Mouse (Mus musculus) neural tube, embryonic 13.5 days (tissue): ENCODE data around the gene Hpcal4. TPM values are rescaled to one million over a fixed set of nuclear protein-coding genes. Genes with fewer than 3 reads are reported as not detected.

Experiments used
- ATAC-seq: fragments of 200-750 bp; cut with Nextera tagmentation; 2 replicates; pipeline ENCODE4 v1.8.0; 2017; ENCODE audit warnings: low read depth, mild to moderate bottlenecking, moderate TSS enrichment, moderate library complexity
- H3K27ac ChIP-seq: fragments of 300-500 bp; sonication (generic); replicated peaks from 2 replicates; pipeline ENCODE4 v1.5.1; 2015; ENCODE audit warnings: moderate library complexity, mild to moderate bottlenecking, inconsistent platforms
- H3K27me3 ChIP-seq: fragments of 300-500 bp; sonication (generic); 2 replicates; pipeline ENCODE4 v1.6.1; 2015; ENCODE audit warnings: mild to moderate bottlenecking, inconsistent platforms
- H3K36me3 ChIP-seq: fragments of 300-500 bp; sonication (generic); 2 replicates; pipeline ENCODE4 v1.6.1; 2015; ENCODE audit warnings: mild to moderate bottlenecking, inconsistent platforms
- H3K4me1 ChIP-seq: fragments of 300-500 bp; sonication (generic); replicated peaks from 2 replicates; pipeline ENCODE4 v1.6.1; 2015; ENCODE audit warnings: inconsistent platforms
- H3K4me2 ChIP-seq: fragments of 300-500 bp; sonication (generic); 2 replicates; pipeline ENCODE4 v1.6.1; 2015; ENCODE audit warnings: inconsistent platforms, mild to moderate bottlenecking, moderate library complexity
- H3K4me3 ChIP-seq: fragments of 300-500 bp; sonication (generic); 2 replicates; pipeline ENCODE4 v1.5.1; 2015; ENCODE audit warnings: mild to moderate bottlenecking, inconsistent platforms
- H3K9ac ChIP-seq: fragments of 300-500 bp; sonication (generic); 2 replicates; pipeline ENCODE4 v1.6.1; 2015; ENCODE audit warnings: moderate library complexity, mild to moderate bottlenecking, inconsistent platforms
- H3K9me3 ChIP-seq: fragments of 300-500 bp; sonication (generic); 2 replicates; pipeline ENCODE4 v1.6.1; 2016; ENCODE audit warnings: inconsistent platforms
- WGBS: fragments of 180-500 bp; shearing (Covaris S2); methylation state at CpG from one replicate; pipeline ENCODE4 v1.1.7; 2015; 5-methylcytosine and 5-hydroxymethylcytosine counted together
- polyA plus RNA-seq: library from polyadenylated mRNA; unstranded; fragments of >200 nt; fragmentation: Nextera tagmentation; extraction: Ambion mirVana; gene quantifications from 2 replicates; pipeline ENCODE4 v1.2.1, GENCODE M21; 2015

Hpcal4 gene
- polyA plus RNA-seq, 1 experiment from 2014 or later, result 11.2 TPM

DNA sequence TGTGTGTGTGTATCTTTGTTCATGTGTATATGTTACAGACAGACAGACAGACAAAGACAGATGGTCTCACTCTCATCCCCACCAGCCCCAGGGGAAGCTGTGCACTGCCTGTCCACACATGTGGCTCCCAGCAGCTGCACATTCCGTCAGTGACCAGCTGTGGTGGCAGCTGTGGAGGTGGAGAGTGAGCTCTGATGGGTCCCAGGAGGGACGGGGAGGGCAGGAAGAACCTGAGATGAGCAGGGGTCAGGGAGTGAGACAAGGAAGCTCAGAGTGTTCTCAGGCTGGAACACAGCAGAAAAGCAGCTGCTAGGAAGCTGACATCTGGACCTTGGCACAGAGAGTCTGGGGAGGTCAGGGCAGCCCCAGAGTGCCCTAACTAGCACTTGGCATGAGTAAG lies 45.2 kb downstream of the Hpcal4 start:
- Histone ChIP-seq H3K27me3 (peaks cover 19% of the 10 kb centered on the region), H3K4me2 (no peak overlapping the region), H3K9me3 (no peaks in the 10 kb centered on the region), H3K4me3 (no peak overlapping the region), H3K27ac (no peak overlapping the region), H3K9ac (no peak overlapping the region), H3K36me3 (no peaks in the 10 kb centered on the region), H3K4me1 (peaks cover 33% of the 10 kb centered on the region)
- WGBS, result 32% methylated on average over 2 of the region's 2 CpGs
- ATAC-seq, result no peak

DNA sequence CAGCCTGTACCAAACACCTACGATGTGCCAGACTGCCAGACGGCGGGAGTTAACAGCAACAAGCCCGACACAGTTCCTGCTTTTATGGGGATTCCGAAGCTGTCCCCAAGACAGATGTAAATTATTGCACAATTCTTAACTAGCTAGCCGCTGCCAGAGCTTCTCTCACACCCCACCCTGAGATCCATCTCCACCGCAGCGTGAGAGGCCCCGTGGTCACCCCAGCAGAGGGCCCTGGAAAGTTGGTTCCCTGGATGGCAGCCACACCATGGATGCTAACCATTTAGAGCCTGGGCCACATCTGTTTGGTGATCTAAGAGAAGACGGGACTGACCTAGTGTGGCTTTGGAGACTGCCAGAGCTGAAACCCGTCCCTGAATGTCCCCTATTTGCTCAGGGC lies 46.1 kb downstream of the Hpcal4 start:
- Histone ChIP-seq H3K27ac (no peak overlapping the region), H3K27me3 (peaks cover 28% of the 10 kb centered on the region), H3K9me3 (no peaks in the 10 kb centered on the region), H3K4me1 (peaks cover 41% of the 10 kb centered on the region), H3K9ac (no peak overlapping the region), H3K4me3 (no peak overlapping the region), H3K36me3 (no peaks in the 10 kb centered on the region), H3K4me2 (no peak overlapping the region)
- no peak for ATAC-seq
- WGBS, result 65% methylated on average over 11 of the region's 11 CpGs

DNA sequence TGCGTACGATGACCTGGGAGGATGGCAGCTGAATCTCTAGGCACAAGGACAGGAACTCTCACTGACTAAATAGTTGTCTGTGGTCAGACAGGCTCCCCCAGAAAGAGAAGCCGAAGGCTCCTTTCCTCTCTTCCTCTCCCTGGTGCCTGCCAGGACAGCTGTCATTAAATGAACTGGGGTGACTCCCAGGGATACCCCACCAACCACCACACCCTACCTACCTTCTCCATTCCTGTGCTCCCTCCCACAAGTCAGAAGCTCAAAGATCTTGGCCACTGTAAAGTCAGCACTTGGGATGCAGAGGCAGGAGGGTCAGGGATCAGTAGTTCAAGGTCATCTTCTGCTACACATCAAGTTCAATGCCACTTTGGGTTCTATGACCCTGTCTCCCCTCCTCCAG lies 49.8 kb downstream of the Hpcal4 start:
- Histone ChIP-seq H3K4me1 (peaks cover 40% of the 10 kb centered on the region), H3K9ac (no peak overlapping the region), H3K9me3 (no peaks in the 10 kb centered on the region), H3K27me3 (peaks cover 49% of the 10 kb centered on the region), H3K27ac (no peak overlapping the region), H3K36me3 (no peaks in the 10 kb centered on the region), H3K4me3 (no peak overlapping the region), H3K4me2 (0 out of 2 replicates have a peak overlapping the region, but pooled peaks have one; percentile 64)
- no peak for ATAC-seq
- WGBS, result 61% methylated on average over 3 of the region's 3 CpGs

DNA sequence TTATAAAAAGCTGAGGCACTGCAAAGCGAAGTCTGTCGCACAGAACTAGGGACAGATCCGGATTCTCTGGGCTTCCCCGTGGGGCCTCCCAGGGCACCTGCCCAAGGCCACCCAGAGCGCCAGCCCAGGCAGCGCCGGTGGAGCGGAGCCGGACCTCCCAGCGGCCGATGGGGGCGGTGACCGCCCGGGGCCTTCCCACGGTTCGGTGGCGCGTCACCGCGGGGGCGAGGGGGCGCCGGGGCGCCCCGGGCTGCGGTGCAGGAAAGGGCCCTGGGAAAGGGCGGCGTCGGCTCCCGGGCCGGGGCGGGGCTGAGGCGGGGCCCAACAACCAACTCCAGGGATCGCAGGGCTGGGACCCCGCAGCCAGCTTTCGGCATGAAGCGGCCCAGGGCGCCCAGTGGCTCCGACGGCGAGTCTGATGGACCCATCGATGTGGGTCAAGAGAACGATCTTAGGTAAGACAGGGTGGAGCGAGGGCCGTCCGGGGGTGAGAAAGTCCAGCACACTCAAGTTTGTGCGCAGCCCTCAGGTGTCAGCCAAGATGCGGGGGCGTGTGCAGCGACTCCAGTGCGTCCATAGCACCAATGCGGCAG lies 50.6 kb downstream of the Hpcal4 start, which contains the start of gene Heyl:
Heyl (plus strand) TSS at position 65 of the 593 bp plus-strand sequence.
- Histone ChIP-seq H3K27me3 (peaks cover 57% of the 10 kb centered on the region), H3K4me1 (peaks cover 36% of the 10 kb centered on the region), H3K36me3 (no peaks in the 10 kb centered on the region), H3K27ac (no peak within 1 kb of the TSS), H3K9me3 (no peaks in the 10 kb centered on the region), H3K4me2 (peak within 1 kb of the TSS; percentile 64), H3K4me3 (peak within 1 kb of the TSS; percentile 39), H3K9ac (peak within 1 kb of the TSS; percentile 63)
- ATAC-seq, result peak; percentile 29; the same call in 1 of the 2 replicates
- 2% methylated on average over 52 of the region's 52 CpGs for WGBS

DNA sequence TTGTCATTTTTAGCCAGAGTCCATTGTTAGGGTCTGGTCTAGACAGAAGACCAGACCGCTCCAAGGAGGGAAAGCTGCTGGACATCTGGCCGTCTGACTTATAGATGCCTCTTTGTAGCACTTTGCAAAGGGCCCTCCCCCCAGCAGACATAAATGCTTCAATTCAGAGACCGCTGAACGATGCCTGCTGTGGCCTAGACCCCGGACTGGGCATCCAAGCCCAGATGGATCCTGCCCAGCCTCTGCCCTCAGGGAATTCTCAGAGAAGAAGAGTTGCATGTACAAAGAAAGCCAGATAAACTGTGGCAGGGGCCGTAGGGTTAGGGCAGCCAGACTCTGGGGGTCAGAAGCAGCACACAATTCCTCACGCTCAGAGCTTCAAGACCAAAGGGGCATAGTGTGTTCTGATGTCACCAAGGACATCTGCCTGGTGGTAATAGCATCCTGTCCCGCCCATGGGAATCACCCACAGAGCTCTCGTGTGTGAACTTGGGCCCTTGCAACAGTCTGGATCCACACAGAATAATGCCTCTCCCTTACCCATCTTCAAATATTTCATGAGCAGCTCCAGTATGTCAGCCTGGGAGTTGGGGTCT lies 52.9 kb downstream of the Hpcal4 start:
- WGBS, result 31% methylated on average over 9 of the region's 9 CpGs
- Histone ChIP-seq H3K4me3 (peak overlapping the region; percentile 39), H3K27ac (peak overlapping the region; percentile 49), H3K27me3 (peaks cover 78% of the 10 kb centered on the region), H3K4me1 (peaks cover 44% of the 10 kb centered on the region), H3K36me3 (no peaks in the 10 kb centered on the region), H3K9ac (no peak overlapping the region), H3K4me2 (peak overlapping the region; percentile 64), H3K9me3 (no peaks in the 10 kb centered on the region)
- ATAC-seq, result no peak

DNA sequence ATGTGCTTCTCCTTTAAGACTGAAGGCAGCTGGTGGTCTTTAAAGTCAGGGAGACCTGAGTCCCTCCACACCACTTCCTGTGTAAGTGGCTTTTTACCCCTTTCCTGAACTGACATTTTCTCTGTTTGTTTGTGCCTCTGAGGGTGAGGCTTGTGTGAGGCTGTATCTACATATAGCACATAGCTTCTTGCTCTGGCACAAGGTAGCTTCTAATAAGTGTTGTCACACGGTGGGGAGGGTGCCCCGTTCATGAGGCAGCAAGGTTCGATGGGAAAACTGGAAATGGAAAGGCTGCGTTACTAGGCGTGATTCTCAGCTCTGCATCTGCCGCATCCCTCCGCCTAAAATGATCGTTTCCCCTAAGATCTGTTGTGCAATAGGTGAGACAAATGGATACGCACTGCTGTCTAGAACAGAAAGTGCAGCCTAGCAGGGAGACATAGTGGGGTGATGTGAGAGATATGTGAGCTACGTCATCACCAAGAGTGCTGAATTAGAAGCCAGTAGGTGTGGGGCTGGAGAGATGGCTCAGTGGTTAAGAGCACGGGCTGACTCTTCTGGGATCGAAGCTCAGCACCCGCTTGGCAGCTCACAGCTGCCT lies 53.5 kb downstream of the Hpcal4 start:
- H3K27me3 ChIP-seq, result peaks cover 76% of the 10 kb centered on the region
- 78% methylated on average over 13 of the region's 13 CpGs for WGBS

DNA sequence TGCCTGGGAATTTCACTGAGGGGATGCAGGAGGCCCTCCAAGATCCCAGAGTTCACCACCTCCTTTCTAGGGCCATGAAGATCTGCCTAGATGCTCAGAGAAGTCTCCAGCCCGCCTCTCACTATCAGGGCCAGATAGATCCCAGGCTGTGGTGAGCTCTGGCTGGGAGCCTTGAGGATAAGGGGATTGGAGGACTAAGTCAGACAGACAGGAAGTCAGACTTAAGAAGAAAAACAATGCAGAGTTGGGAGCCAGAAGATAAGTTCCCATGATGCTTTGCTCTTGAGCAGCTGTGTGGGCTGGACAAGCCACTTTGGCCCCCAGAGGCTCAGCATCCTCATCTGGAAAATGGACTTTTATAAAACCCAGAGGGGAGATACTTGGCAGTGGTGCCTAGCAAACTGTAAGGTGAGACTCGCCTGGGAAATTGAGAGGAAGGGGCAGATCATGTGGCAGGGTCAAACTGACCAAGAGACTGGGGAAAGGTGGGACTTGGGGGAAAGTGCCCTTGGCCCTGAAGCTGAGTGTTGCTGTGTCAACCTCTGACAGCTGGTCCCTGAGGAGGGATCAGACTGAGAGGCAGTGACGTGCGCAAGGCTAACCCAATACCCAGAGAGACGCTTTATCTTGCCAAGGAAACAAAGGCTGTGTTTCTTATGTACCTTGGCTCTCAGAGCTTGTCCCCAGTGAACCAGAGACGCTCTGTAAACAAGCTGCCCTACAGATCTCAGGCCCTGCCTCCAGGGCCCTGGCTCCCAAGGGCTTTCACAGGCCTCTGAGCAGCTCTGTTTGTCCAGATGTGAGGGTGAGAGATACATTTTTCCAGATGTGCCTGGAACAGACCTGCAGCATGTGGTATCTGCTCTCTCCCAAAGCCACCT lies 54.6 kb downstream of the Hpcal4 start:
- H3K27ac ChIP-seq, result no peak overlapping the region
- no peak overlapping the region for H3K9ac ChIP-seq
- H3K4me1 ChIP-seq, result peaks cover 44% of the 10 kb centered on the region
- WGBS, result 70% methylated on average over 6 of the region's 6 CpGs
- peaks cover 65% of the 10 kb centered on the region for H3K27me3 ChIP-seq
- H3K9me3 ChIP-seq, result no peaks in the 10 kb centered on the region
- H3K36me3 ChIP-seq, result no peaks in the 10 kb centered on the region
- no peak overlapping the region for H3K4me3 ChIP-seq
- ATAC-seq, result no peak
- H3K4me2 ChIP-seq, result peak overlapping the region; percentile 64

More for the DNA sequence above, 53.5 kb downstream of the Hpcal4 start:
- peak overlapping the region; percentile 64 for H3K4me2 ChIP-seq
- ATAC-seq, result no peak
- H3K27ac ChIP-seq, result peak overlapping the region; percentile 49; the same call in 1 of the 2 replicates
- H3K9me3 ChIP-seq, result no peaks in the 10 kb centered on the region
- peaks cover 44% of the 10 kb centered on the region for H3K4me1 ChIP-seq
- no peak overlapping the region for H3K9ac ChIP-seq
- H3K4me3 ChIP-seq, result peak overlapping the region; percentile 39
- H3K36me3 ChIP-seq, result no peaks in the 10 kb centered on the region

DNA sequence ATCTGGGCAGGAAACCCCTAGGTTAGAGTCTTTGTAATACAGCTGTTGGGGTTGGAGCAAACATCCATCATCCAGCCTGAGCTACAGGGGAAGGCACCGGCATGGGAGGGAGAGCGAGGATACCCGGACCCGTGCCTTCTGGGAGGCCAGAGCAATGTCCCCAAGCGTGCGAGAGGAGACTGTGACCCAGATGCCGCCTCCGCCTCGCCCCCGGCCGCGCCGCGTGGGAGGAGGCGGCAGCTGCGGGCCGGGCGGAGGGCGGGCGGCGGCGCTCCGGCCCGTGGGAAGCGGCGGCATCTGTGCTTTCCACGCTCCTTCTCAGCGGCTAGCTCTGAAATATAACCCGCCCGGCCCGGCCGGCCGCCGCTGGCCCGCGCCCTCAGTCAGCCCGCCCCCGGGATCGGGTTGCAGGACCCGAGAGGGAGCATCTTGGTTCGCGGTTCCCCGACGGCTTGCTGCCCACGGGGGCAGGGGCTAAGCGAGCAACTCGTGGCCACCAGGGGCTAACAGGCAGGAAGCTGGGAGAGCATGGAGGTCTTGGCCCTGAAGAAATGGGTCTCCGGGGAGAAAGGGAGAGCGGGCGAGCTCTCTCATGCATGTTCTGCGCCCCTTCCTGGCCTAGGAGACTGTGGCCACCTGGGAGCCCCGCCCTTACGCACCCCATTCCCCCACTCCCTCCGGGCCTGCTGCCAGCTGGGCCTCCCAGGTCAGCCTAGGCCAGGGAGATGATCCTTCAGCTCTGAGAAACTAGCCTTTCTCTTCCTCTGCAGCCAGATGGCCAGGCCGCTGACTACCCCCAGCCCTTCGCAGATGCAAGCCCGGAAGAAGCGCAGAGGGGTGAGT lies 56.6 kb downstream of the Hpcal4 start:
- ATAC-seq, result peak; percentile 63; the same call in 1 of the 2 replicates
- Histone ChIP-seq H3K27me3 (peaks cover 46% of the 10 kb centered on the region), H3K4me3 (peak overlapping the region; percentile 34), H3K27ac (peak overlapping the region; percentile 62), H3K4me2 (peak overlapping the region; percentile 60), H3K9ac (peak overlapping the region; percentile 64), H3K9me3 (no peaks in the 10 kb centered on the region), H3K36me3 (no peaks in the 10 kb centered on the region), H3K4me1 (peaks cover 32% of the 10 kb centered on the region)
- 3% methylated on average over 57 of the region's 58 CpGs for WGBS

Other genes with a start within 250 kb of the Hpcal4 start
- gene Mfsd2a, start 222.0 kb upstream of the Hpcal4 start, polyA plus RNA-seq, result 30.2 and 30.3 TPM in 2 replicates
- gene Mycl, start 187.6 kb upstream of the Hpcal4 start, polyA plus RNA-seq, result 59.6 and 61.3 TPM in 2 replicates
- 23.0 and 27.2 TPM in 2 replicates for gene Trit1, start 166.6 kb upstream of the Hpcal4 start, polyA plus RNA-seq
- 0.14 and 0.18 TPM in 2 replicates for gene Bmp8b, start 78.1 kb upstream of the Hpcal4 start, polyA plus RNA-seq
- gene Oxct2b, start 67.0 kb upstream of the Hpcal4 start, polyA plus RNA-seq, result 0.45 TPM in 1 of 2 replicates, not detected in the other
- 61.8 and 62.7 TPM in 2 replicates for gene Ppie, start 43.3 kb upstream of the Hpcal4 start, polyA plus RNA-seq
- gene Nt5c1a, start 18.3 kb downstream of the Hpcal4 start, polyA plus RNA-seq, result not detected in 2 replicates
- gene Heyl, start 50.3 kb downstream of the Hpcal4 start, polyA plus RNA-seq, result 13.6 and 13.9 TPM in 2 replicates
- gene Pabpc4, start 79.1 kb downstream of the Hpcal4 start, polyA plus RNA-seq, result 24.2 and 25.0 TPM in 2 replicates
- gene Oxct2a, start 140.4 kb downstream of the Hpcal4 start, polyA plus RNA-seq, result not detected in 2 replicates
- 0.28 and 0.33 TPM in 2 replicates for gene Bmp8a, start 160.0 kb downstream of the Hpcal4 start, polyA plus RNA-seq